In genomic region chr3:101506179-101506578, GRCm38 (mm10) we compare ENCODE assay signal across 7 mouse cellular contexts.
A peak's percentile ranks its signal among the peaks of the same experiment; 100 is the strongest.
DNase-seq lines count a peak whose midpoint lies in the region; ATAC-seq lines count a peak whose summit lies in the region.

No protein-coding gene starts in this region.

- no peaks in the 10 kb centered on the region; the same call in 1 of the 2 replicates for H3K4me1 ChIP-seq in embryonic facial prominence, embryonic 11.5 days (ENCODE audit: control insufficient read depth, insufficient read depth, low read length)
- H3K4me1 ChIP-seq in midbrain, embryonic 12.5 days, result peaks cover 11% of the 10 kb centered on the region

- no peaks in the 10 kb centered on the region for H3K9me3 ChIP-seq in embryonic facial prominence, embryonic 11.5 days (replicated peaks; ENCODE audit: control insufficient read depth, low read length)
- no peaks in the 10 kb centered on the region for H3K9me3 ChIP-seq in midbrain, embryonic 12.5 days

- ATAC-seq in embryonic facial prominence, embryonic 11.5 days (replicated peaks; ENCODE audit: insufficient number of reproducible peaks, low FRiP score, low TSS enrichment, low read depth), result peak; percentile 84
- peak; percentile 87 for ATAC-seq in midbrain, embryonic 12.5 days (ENCODE audit: low FRiP score, low read depth)

- H3K9ac ChIP-seq in embryonic facial prominence, embryonic 11.5 days (replicated peaks; ENCODE audit: low read length), result no peak overlapping the region; the same call in 1 of the 2 replicates
- H3K9ac ChIP-seq in midbrain, embryonic 12.5 days (replicated peaks), result no peak overlapping the region

- H3K27ac ChIP-seq in embryonic facial prominence, embryonic 11.5 days (replicated peaks; ENCODE audit: low read depth, low read length), result no peak overlapping the region
- H3K27ac ChIP-seq in midbrain, embryonic 12.5 days (replicated peaks), result peak overlapping the region; percentile 56

- intact Hi-C loops in left cerebral cortex, postnatal 4 days (cut with DNase I), result no loop called here

- peak; percentile 93 to 95 for DNase-seq in adrenal gland, postnatal 36 days
- DNase-seq in embryonic facial prominence, embryonic 11.5 days (ENCODE audit: low spot score), result peak; percentile 91
- DNase-seq in heart, adult 11 months, result peak; percentile 98
- peak; percentile 89 for DNase-seq in kidney, adult 11 months
- peak; percentile 96 for DNase-seq in left cerebral cortex, postnatal 4 days
- peak; percentile 30 for DNase-seq in spleen, adult 12 weeks (ENCODE audit: low spot score)

- no peaks in the 10 kb centered on the region for H3K36me3 ChIP-seq in embryonic facial prominence, embryonic 11.5 days (replicated peaks; ENCODE audit: control insufficient read depth, insufficient read depth, low read depth, low read length)
- H3K36me3 ChIP-seq in midbrain, embryonic 12.5 days, result no peaks in the 10 kb centered on the region

- no peak overlapping the region for H3K4me3 ChIP-seq in embryonic facial prominence, embryonic 11.5 days (ENCODE audit: low read depth, low read length)
- no peak overlapping the region for H3K4me3 ChIP-seq in midbrain, embryonic 12.5 days

- 14% methylated on average over 5 of the region's 5 CpGs for WGBS in embryonic facial prominence, embryonic 11.5 days
- 31% methylated on average over 5 of the region's 5 CpGs for WGBS in midbrain, embryonic 12.5 days

- no peaks in the 10 kb centered on the region for H3K27me3 ChIP-seq in embryonic facial prominence, embryonic 11.5 days (ENCODE audit: control insufficient read depth, insufficient read depth, low read length)
- peaks cover 14% of the 10 kb centered on the region for H3K27me3 ChIP-seq in midbrain, embryonic 12.5 days

- no peak overlapping the region for H3K4me2 ChIP-seq in embryonic facial prominence, embryonic 11.5 days (ENCODE audit: low read depth, low read length)
- no peak overlapping the region for H3K4me2 ChIP-seq in midbrain, embryonic 12.5 days (replicated peaks)

Comparison
In these comparisons a context has a peak if more than half of its experiments do, and no peak if none do; other contexts are left out.
1. DNase-seq: peak in every context shown above with its lines; median percentile 98 in heart, adult 11 months; 96 in left cerebral cortex, postnatal 4 days; 94 in adrenal gland, postnatal 36 days; 91 in embryonic facial prominence, embryonic 11.5 days; 89 in kidney, adult 11 months; 30 in spleen, adult 12 weeks.